Mouse (Mus musculus) CD4-positive, CD25-positive, alpha-beta regulatory T cell, adult 4 months (primary cell): Measurements from ENCODE around the gene Fkbp11. TPM values are rescaled to one million over a fixed set of nuclear protein-coding genes. Genes with fewer than 3 reads are reported as not detected.

Experiments
- ATAC-seq: one replicate; pipeline ENCODE4 v1.8.0; 2017
- polyA plus RNA-seq, 2 experiments: library from polyadenylated mRNA; unstranded; fragments of 100-300 nt; shearing (Covaris generic); gene quantifications; one replicate each; pipeline ENCODE4 v1.2.1; 2017

Gene Fkbp11
- polyA plus RNA-seq, 2 experiments from 2014 or later, result 0.75 to 1.0 TPM

DNA sequence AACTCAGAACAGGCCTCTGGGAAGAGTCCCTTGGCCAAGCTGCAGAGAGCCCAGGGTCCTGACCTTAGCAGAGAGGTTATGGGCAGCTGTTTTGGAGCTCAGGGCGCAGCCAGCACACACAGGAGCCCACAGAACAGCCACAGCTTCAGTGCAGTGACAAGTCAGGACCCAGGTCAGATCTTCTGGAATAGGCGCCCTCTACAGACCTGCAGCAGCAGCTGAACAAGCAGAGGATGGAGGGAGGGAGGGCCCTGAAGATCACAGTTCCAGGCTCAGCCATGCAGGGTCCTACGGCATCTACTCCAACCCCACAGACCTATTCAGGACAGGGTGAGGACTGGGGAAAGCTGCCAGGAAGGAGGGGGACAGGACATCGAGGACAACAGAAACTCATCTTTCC lies 10.8 kb upstream of the Fkbp11 start:
- ATAC-seq, result no peak

DNA sequence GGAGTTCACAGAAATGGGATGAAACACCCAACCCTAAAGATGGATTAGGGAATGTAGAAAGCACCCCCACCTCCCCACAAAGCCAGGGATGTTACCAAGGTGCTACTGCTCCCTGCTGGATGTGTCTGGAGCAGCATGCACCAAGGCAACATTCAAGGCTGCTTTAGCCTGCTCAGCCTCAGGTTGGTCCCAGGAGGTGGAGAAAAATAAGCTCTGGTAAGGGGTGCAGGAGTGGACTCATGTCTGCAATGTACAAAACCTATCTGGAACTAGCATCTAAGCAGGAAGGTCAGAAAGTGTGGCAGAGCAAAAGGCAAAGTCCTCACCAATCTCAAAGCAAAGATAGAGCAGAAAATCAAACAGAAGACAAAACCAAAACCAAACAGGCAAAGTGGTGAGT lies 9.9 kb upstream of the Fkbp11 start:
- peak; percentile 58 for ATAC-seq

DNA sequence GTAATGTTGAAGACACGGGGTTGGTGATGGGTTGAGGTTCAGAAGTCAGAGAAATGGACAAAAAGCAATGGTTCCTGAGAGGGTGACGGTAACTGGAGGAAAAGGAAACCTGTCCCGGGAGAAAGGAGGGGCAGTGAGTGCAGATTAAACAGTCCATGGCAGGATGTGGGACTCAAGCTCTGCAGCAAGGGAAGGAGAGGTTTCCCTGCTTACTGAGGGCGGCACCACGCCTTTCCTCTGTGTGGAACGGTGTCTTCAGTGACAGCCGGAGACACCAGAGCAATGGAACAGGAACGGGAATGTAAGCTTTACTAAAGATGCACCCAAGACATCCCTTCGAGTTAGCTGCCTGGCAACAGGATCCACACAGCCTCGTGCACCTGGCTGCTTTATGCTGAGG lies 8.5 kb upstream of the Fkbp11 start:
- ATAC-seq, result no peak

DNA sequence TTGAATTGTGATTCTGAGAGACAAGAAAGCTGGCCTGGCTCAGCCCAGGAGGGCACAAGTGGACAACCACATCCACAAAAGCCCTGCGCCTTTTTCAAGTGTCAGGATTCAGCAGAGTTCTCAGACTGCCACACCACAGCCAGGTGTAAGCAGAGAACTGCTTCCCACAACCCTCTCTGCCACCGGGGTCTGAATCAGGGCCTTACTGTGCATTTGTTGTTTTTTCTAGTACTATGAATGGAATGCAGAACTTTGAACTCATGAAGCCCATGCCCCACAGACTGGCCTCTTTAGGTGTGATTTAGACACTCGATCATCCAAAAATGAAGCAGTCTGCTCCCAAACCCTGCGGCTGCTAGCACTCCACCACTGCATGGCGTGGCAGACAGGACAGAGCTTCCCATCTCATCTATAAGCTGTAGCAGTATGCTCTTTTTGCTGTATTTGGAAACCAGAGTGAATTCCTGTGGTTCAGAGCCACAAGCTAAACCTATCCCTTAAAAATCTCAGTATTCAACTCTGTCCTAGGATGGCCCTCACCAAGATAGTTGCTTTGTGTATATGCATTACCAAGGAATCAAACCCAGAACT lies 6.1 kb upstream of the Fkbp11 start:
- ATAC-seq, result no peak

DNA sequence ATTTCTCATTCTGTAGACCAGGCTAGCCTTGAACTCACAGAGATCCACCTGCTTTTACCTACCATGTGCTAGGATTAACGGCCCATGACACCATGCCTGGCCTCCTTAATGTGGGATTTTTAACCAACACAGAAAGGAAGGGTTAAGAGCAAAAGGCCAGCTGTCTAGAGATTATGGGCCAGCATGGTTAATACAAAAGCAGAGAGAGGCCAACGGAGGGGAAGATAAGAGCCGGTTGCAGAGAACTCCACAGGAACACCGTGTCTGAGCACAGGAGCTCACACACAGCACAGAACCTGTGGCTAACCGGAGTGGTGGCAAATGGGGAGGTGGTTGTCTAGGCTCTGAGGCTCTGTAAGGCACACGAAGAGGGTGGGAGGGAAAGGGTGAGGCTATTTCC lies 5.4 kb upstream of the Fkbp11 start:
- no peak for ATAC-seq

DNA sequence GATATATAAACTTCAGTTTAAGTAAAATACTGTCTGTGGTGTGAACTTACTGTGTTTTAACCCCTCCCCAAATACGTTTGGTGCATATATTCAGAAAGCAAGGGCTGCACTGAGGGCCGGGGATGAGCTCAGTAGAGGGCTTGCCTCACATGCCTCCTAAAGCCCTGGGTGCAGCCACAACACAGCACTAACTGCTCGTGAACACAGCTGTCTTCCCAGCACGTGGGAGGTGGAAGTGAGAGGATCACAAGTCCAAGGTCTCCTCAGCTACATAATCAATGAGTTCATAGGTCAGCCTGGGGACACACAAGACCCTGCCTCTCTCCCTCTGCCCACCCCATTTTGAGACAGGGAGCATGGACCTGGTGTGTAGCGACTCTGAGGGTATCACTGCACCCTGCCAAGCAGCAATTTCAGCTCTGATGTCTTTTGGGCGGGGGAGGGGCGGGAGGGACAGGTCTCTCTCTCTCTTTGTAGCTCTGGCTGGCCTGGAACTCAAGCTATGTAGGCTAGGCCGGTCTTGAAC lies 4.1 kb upstream of the Fkbp11 start:
- no peak for ATAC-seq

DNA sequence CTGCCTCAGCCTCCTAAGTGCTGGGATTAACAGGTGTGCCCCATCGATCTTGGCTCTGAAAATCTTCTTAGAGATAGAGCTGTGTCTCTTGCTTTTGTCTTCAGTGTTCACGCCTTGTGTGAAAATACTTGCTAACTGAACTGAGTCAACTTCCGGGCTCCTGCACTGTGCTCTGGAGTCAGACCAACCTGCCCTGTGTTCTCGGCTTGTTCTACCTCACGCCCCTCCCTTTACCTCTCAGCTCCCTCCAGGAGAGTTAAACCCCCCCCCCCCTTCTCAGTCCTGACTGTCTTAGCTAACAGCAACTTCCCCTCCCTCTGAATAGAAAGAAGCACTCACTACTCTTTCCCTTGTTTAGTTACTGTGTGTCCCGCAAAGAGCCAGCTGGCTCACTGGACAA lies 2.8 kb upstream of the Fkbp11 start:
- no peak for ATAC-seq

DNA sequence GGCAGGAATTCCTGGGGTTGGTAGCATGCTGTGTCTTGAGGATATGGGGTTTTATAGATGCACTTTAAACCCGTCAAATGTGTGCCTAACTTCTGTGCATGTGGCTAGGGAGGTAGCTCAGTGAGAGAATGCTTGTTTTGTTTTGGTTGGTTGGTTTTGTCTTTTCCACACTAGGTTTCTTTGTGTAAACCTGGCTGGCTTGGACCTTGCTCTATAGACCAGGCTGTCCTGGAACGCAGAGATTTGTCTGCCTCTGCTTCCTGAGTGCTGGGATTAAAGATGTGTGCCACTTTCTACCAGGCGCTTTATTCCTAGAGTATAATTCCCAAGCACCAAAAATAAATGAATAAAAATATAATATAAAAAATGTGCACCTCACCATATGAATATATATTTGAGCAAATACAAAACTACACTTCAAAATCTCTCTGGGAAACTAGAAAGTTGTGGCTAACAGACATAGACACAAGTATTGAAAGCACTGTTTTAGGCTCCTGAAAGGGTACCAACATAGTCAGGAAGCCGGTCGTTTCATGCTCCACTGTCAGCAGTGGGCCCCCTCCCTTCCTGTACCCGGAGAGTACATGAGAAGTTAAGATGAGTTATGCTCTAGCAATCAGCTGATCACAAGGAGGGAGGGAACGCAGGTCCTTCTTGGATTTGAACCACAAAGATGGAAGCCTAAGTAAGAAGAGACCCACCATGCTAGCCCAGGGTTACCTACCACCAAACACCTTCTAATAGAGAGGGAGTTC lies 2.0 kb upstream of the Fkbp11 start:
- peak; percentile 42 for ATAC-seq

DNA sequence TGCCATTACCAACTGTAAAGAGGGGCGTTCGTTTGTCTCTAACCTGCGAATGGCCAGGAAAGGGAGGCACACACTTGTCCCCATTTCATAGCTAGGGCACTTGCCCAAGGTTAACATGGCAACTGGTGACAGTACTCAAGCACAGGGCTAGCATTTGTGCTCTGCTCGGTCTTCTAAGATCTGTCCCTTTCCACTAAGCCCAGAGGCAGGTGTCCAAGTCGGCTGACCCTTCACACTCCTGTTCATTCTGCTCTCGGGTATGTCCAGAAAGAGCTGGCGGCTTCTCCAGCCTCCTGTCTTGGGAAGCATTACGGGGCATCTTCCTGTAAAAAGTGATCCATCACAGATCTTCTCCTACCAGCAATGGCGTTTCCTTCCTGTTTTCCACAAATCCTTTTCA lies 368 bp upstream of the Fkbp11 start:
- no peak for ATAC-seq

DNA sequence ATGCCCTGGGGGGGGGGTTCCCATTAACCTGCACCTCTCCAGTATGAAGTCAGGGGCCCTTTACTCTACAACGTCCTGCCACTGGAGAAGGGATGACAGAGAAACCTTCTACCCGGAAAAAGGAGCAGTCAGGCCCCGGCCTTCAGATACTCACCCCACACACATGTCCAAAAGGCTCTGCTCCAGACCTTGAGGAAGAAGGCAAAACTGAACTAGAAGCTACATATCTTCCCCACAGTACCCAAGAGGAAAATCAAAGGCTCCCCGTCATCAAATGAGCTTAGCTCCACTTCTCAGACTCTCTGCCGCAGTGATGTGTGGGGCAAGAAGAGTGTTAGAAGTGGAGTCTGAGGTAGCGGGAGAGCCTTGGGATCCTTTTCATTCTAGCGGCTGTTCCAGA lies 1.3 kb downstream of the Fkbp11 start:
- no peak for ATAC-seq

DNA sequence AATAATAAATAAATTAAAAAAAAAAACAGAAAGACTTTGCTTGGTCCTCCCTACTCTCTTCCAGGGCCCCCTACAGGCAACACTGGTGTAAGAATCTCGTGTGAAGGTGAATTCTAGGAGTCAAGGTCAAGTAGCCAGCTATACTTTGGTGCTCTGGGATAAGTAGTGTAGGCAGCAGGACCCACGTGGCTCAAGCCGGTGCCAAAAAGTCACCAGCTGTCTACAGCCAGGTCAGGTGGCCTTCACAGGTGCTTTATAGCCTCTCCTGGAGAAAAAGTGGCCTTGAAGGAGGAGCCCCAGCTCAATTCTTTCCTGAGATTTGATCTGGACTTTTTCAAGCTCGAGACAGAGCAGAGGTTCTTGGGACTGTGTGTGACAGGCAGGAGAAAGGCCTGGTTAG lies 1.9 kb downstream of the Fkbp11 start:
- no peak for ATAC-seq

DNA sequence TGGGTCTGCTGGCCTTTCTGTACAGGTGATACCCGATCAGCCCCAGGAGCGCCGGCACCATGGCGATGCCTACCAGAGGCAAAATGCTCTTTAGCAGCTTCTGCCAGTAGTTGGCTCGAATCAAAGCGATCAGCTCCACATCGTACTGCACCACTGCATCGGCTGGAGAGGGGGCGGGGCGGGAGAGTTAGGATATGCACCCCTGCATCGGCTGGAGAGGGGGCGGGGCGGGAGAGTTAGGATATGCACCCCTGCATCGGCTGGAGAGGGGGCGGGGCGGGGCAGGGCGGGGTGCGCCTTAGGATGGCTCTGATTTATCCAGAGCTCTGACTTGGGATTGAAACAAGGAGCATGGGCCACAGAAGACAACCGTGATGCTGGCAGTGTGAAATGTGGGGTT lies 3.6 kb downstream of the Fkbp11 start:
- ATAC-seq, result no peak

DNA sequence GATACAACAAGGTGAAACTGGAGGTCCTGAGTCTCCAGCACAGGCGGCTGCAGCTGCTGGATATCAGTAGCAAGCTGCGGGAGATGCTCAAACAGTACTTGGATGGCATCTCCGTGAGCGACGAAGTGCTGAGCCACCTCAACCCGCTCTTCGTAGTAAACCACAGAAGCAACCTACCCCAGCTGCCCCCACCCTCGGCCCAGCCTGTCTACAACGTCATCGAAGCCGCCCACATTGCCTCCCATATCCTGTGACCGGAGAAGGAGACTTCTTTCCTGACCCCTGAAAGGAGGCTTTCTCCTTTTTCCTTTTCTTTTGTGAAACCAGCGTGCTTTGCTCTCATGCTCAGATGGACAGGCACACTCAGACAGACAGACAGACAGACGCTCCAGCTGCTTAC lies 5.1 kb downstream of the Fkbp11 start:
- ATAC-seq, result peak; percentile 71

DNA sequence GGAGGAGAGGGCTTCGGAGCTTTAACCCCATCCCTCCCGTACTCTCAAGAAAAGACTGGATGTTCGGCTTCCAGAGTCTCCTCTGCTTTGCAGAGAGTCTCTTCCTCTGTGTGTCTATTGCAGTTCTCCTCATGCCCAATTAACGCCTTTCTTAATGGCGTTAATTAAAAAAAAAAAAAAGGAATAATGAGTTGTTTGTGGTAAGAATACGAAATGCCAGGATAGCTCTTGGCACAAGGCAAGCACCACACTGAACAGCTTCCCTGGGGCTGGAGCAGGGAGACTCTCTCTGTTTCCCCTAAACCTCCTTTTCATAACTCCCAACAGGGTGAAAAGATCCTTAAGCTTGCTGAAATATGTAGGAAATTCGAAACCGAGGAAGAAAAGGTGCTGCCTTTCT lies 5.8 kb downstream of the Fkbp11 start:
- ATAC-seq, result no peak

DNA sequence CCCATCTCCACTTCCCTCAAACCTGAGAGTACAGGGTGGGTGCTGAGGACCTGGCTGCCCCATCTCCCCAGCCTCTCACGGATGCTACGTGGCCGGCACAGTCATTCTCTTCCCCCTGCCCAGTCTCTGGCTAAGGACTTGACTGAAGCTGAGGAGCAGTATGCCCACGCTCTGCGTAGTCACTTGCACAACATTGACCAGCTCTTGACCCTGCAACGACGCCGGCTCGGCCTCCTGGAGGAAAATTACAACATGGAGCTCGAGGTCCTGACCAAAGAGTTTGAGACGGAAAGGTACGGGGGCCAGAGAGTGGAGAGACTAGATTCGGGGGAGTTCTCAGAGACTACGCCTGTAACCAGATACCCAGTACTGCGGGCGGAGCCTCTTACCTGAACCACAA lies 10.7 kb downstream of the Fkbp11 start:
- no peak for ATAC-seq

DNA sequence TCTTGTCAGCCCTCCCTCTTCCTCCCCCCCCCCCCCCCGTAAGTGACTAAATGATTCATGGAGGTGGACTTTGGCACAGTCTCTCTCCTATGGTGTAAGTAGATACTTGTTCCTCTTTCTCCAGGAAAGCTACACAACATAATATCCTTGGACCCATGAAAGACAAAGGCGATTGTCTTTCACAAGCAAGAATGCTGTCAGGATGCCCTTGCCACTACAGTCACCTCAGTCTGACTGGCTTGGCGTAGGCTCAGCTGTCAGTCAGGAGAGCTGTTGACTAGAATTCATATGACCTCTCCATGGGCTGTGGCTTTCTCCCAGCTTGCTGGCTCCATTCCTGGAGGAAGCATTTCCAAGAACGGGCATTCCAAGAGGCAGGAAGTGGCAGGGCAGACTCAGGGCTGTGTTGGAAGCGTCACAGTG lies 13.8 kb downstream of the Fkbp11 start:
- ATAC-seq, result no peak

DNA sequence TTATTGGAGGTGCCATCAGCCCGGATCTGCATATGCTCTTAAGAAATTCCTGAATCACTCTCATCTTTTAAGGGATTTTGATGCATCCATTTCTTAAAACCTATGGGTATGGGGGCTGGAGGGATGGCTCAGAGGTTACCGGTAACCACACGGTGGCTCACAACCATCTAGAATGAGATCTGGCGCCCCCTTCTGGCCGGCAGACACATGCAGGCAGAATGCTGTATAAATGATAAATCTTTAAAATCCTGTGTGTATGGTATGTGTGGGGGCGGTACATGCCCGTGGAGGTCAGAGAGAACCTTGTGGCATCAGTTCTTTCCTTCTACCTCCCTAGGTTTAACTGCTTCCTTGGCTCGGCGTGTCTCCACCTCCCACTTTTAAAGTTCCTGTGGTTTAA lies 17.6 kb downstream of the Fkbp11 start:
- ATAC-seq, result peak; percentile 49

DNA sequence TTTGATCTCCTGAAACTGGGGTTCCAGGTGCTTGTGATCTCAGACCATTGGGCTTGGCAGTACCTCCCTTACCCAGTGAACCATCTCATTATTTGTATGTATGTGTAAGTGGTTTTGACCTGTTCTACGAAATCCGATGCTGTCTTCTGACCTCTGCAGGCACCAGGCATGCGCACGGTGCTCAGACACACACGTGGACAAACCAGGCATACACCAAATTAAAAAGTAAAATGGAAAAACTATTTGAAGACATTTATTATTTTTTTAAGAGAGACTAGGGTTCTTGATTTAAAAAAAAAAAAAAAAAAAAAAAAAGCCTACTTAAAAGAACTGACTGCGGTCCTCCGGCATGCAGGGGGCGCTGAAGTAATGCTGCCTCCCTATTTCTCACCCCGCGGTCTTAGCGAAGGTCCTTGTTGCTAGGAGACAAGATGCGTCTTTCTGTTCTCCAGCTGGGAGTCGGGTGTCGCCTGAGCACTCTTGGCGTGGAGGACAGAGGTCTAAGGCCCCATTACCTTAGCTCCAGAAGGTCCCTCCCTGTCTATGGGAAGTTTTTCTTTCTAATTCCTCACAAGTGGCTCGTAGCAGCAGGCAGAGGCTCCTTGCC lies 20.1 kb downstream of the Fkbp11 start, which contains the start of gene Ccdc65:
Gene Ccdc65, plus strand, starts transcription at position 442 of the 607 bp plus-strand sequence.
- peak; percentile 62 for ATAC-seq

DNA sequence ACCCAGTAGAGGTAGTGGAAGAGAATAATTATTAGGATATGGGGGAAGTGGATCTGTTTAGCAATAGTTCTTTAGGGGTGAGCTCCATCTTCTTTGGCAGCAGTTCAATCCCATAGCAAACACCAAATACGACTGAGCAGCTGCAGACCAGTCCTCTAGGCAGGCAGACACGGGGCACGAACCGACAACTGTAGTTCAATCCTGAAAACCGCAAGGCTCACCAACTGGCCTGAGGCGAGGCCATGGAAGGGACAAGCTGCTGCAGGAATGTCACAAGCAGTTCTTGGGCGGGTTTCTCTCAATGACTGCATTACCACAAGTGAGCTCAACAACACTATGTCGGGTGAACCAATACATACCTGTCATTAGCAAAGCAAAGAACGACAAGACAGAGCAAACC lies 23.7 kb downstream of the Fkbp11 start:
- ATAC-seq, result no peak

DNA sequence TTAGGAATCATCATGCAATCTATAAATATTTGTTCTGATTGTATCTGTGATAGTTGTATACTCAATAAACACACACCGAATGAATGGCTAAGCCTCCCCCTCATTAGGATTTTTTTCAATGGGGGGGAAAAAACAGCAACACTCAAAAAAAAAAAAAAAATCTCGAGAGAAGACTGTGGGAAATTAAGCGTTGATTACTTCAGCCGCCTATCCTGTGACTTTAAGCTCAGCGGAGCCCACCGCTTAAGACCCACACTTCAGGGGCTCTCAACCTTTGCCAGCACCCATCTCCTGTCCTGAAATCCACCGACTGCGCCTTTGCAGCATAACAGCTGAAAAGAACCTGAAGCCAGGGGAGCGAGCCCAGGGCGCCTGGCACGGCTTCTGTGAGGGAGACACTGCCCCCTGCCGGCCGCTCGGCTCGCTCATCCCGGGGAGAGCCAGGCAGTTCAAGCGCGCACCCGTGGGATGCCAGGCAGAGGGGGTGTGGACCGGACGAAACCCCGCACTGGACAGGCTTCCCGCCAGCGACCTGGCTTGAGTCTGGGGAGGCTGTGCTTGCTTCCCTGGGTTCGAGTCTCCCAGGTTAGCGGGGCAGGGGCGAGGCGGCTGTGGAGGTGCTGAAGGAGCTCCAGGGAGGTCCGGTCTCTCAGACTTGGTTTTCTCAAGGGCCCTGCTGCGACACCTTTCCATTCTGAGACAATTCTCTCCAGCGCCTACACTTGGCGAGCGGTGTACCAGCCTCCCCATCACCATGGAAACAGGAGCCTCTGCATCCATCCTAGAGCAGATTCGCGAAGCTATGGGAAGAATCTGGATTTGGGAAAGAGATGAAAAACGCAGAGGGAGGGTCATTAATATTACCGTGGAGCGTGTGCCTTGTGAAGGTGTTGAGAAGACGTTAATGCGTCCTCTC lies 28.6 kb downstream of the Fkbp11 start:
- ATAC-seq, result peak; percentile 63

DNA sequence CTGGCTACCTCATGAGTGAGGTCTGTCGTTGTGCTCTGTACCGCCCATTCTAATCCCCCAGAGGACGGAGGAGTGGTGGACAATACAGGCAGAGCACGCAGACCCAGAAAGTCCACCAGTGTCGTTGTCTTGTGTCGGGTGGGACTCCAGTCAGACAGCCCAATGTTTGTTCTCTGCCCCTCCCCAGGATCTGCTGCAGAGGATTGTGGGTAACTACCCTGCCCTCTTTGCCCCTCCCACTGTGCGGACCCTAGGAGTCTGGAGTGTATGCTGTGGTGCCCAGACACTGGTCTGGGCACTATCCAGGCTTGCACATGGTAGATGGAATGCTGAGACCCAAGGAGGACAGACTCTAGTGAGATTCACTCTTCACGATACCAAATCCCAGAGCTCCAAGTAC lies 31.8 kb downstream of the Fkbp11 start:
- ATAC-seq, result no peak

DNA sequence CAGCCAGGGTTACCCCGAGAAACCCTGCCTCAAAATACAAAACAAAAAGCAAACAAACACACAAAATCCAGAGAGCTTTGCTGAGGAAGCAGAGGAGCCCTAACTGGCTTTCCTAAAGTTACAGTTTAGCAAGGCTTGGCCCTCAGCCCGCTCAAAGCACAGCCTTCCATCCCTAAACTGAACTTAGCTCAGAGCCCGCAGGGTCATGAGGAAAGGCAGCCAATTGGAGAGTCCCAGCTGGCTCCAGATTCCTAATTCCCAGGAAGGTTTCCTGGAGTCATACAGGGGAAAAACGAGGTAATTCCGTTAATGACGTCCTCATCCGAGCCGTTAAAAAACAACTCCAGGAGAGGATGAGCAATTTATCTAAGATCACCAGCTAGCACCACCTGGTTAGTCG lies 32.3 kb downstream of the Fkbp11 start:
- no peak for ATAC-seq

DNA sequence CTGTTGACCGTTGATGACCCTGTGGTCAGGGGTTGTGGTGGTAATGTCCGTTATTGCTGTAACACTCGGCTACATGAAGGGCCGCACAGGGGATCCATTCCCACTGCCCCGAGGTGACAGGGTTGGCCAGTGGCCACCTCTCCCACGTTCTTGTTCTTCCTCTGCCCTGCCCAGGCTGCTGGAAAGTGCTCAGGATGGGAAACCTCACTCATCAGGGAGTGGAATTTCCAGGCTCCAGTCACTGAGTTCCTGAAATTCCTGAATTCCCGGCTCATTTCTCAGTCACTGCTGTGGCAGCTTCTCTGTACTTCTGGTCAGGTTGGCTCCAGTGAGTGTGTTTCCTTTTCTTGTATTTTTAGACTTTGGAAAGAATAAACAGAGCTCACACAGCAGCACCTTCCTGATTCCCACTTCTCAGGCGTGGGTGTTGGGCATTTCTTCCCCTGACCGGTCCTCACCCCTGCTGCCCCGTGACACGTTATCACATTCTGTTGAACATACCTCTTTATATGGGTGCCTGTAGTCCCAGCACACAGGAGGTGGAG lies 35.8 kb downstream of the Fkbp11 start:
- ATAC-seq, result no peak
